Mouse (Mus musculus): ENCODE measurements around the gene Hecw2. TPM values are rescaled to one million over a fixed set of nuclear protein-coding genes. Genes with fewer than 3 reads are reported as not detected.

Hecw2 gene
- polyA plus RNA-seq, 1 experiment from 2014 or later = 2.9 TPM

DNA sequence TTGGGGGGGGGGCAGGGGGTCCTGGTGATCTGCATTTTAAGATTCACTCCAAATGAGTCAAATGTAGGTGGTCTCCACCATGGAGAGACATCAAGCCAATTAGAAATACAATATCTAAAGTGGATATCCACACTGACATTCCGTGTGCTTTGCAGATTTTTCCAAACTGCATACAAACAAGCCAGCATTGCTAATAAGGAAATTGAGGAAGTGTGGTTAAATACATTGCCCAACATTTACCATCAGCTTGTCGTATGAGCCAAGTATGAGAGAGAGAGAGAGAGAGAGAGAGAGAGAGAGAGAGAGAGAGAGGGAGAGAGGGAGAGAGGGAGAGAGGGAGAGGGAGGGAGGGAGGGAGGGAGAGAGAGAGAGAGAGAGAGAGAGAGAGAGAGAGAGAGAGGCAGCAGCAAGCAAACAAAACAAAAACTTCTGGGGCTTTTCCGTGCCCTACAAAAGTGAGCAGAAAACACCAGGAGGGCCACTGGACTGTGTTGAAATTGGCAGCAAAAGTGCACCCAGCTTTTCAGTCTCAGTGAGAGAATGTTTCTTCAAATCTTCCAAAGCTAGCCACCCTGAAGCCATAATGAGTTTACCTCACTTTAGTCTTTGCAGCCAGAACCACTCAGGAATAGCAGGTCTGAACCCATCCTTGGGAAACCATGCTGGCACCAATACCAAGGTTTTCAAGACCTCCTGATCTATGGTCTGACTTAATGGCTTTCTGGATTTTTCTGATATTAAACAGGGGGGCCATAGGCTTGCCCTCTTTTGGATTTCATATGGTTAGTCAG lies 376.7 kb downstream of the Hecw2 start:
- H3K36me3 ChIP-seq (ENCODE audit: control insufficient read depth, insufficient read depth, low read length) = no peaks in the 10 kb centered on the region
- WGBS = 55% methylated on average over 3 of the region's 3 CpGs
- no peak for DNase-seq (ENCODE audit: low spot score)
- no peaks in the 10 kb centered on the region for H3K27me3 ChIP-seq (ENCODE audit: control insufficient read depth, insufficient read depth, low read length)
- H3K9ac ChIP-seq (ENCODE audit: low read length) = no peak overlapping the region
- ATAC-seq (replicated peaks; ENCODE audit: low FRiP score) = no peak
- H3K9me3 ChIP-seq (ENCODE audit: control insufficient read depth, low read length) = no peaks in the 10 kb centered on the region
- no peak overlapping the region for H3K4me2 ChIP-seq (ENCODE audit: low read depth, low read length, severe bottlenecking)
- H3K4me3 ChIP-seq (ENCODE audit: low read depth, low read length) = no peak overlapping the region
- H3K27ac ChIP-seq (ENCODE audit: low read depth, low read length) = no peak overlapping the region
- H3K4me1 ChIP-seq (replicated peaks; ENCODE audit: control insufficient read depth, insufficient read depth, low read length) = peaks cover under 1% of the 10 kb centered on the region; the same call in 1 of the 2 replicates

DNA sequence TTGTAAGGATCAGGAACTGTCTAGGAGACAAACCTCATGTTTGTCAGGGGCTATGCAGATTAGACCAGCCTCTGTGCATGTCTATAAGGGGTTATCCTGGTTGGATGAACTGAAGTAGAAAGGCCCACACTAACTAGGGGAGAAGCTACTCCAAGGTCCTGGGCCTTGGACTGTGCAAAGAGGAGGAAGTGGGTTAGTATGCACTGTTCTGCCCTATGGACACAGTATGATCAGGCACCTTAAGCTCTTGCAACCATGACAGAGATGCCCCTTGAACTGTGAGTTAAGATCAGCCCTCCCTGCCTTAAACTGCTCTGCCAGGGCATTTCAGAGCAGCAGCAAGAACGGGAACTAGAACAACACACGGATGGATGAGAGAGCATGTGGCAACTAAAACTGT lies 378.6 kb downstream of the Hecw2 start:
- DNase-seq (ENCODE audit: low spot score) (no peak), ATAC-seq (replicated peaks; ENCODE audit: low FRiP score) (no peak)
- H3K36me3 ChIP-seq (ENCODE audit: control insufficient read depth, insufficient read depth, low read length) = no peaks in the 10 kb centered on the region
- no peak overlapping the region for H3K4me2 ChIP-seq (ENCODE audit: low read depth, low read length, severe bottlenecking)
- 93% methylated on average over 2 of the region's 2 CpGs for WGBS
- no peaks in the 10 kb centered on the region for H3K27me3 ChIP-seq (ENCODE audit: control insufficient read depth, insufficient read depth, low read length)
- H3K9me3 ChIP-seq (ENCODE audit: control insufficient read depth, low read length) = no peaks in the 10 kb centered on the region
- H3K4me1 ChIP-seq (replicated peaks; ENCODE audit: control insufficient read depth, insufficient read depth, low read length) = no peaks in the 10 kb centered on the region
- no peak overlapping the region for H3K27ac ChIP-seq (ENCODE audit: low read depth, low read length)
- no peak overlapping the region for H3K9ac ChIP-seq (ENCODE audit: low read length)
- H3K4me3 ChIP-seq (ENCODE audit: low read depth, low read length) = no peak overlapping the region

DNA sequence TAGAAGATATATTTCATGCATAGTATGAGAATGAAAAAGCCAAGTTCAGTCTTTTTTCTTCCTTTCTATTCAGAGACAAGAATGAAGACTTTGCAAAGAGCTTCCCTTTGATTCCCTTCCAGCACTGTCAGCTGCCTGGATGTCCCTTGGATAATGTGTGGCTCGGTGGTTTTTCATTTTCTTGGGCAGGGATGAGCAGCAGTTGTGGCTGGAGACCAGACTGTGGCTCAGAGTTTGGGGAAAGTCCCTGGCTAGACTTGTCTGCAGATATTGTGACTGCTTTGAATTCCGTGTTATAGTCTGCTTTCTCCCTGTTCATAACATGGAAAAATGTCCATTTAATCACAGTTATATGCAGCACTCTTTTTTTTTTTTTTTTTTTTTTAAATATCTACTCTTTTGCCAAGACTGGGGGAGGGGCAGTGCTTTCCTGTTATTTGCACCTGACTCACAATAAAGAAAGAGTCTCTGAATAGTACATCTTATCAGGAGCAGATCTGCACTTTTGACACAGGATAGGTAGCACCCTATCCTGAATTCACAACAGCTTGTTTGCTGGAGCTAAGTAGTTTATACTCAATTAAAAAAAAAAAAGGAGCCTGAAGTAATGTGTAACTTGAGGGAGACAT lies 380.8 kb downstream of the Hecw2 start:
- H3K4me2 ChIP-seq (ENCODE audit: low read depth, low read length, severe bottlenecking) = no peak overlapping the region
- 0 out of 2 replicates have a peak, but pooled peaks cover 2% of the 10 kb centered on the region for H3K4me1 ChIP-seq (replicated peaks; ENCODE audit: control insufficient read depth, insufficient read depth, low read length)
- DNase-seq (ENCODE audit: low spot score) = no peak
- H3K4me3 ChIP-seq (ENCODE audit: low read depth, low read length) = no peak overlapping the region
- 69% methylated on average over 2 of the region's 2 CpGs for WGBS
- H3K27me3 ChIP-seq (ENCODE audit: control insufficient read depth, insufficient read depth, low read length) = no peaks in the 10 kb centered on the region
- H3K9me3 ChIP-seq (ENCODE audit: control insufficient read depth, low read length) = no peaks in the 10 kb centered on the region
- no peak for ATAC-seq (replicated peaks; ENCODE audit: low FRiP score)
- H3K36me3 ChIP-seq (ENCODE audit: control insufficient read depth, insufficient read depth, low read length) = no peaks in the 10 kb centered on the region
- no peak overlapping the region for H3K9ac ChIP-seq (ENCODE audit: low read length)
- no peak overlapping the region for H3K27ac ChIP-seq (ENCODE audit: low read depth, low read length)

DNA sequence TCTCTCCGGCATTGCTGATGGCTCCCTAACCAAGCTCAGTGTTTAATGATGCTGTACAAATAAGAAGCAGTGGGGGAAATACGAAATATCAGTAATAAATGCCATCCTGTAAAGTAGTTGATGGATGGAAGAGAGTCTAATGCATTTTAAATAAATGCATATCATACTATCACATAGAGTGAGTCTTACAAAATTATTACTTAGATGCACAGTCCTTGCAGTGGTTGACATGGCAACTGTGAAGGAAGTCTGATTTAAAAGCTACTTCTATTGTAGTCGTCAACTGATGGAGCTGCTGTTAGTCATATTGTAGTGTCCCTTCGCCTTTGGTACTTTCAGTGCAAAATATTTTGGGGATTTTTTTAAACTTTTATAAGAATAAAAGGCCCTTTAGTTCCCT lies 383.0 kb downstream of the Hecw2 start:
- Histone ChIP-seq H3K4me3 (ENCODE audit: low read depth, low read length) (no peak overlapping the region), H3K4me2 (ENCODE audit: low read depth, low read length, severe bottlenecking) (no peak overlapping the region), H3K4me1 (replicated peaks; ENCODE audit: control insufficient read depth, insufficient read depth, low read length) (0 out of 2 replicates have a peak, but pooled peaks cover 2% of the 10 kb centered on the region), H3K9me3 (ENCODE audit: control insufficient read depth, low read length) (no peaks in the 10 kb centered on the region), H3K36me3 (ENCODE audit: control insufficient read depth, insufficient read depth, low read length) (no peaks in the 10 kb centered on the region), H3K27me3 (ENCODE audit: control insufficient read depth, insufficient read depth, low read length) (no peaks in the 10 kb centered on the region), H3K27ac (ENCODE audit: low read depth, low read length) (no peak overlapping the region), H3K9ac (ENCODE audit: low read length) (no peak overlapping the region)
- WGBS = 84% methylated on average over 4 of the region's 4 CpGs
- no peak for ATAC-seq (replicated peaks; ENCODE audit: low FRiP score)
- DNase-seq (ENCODE audit: low spot score) = no peak

DNA sequence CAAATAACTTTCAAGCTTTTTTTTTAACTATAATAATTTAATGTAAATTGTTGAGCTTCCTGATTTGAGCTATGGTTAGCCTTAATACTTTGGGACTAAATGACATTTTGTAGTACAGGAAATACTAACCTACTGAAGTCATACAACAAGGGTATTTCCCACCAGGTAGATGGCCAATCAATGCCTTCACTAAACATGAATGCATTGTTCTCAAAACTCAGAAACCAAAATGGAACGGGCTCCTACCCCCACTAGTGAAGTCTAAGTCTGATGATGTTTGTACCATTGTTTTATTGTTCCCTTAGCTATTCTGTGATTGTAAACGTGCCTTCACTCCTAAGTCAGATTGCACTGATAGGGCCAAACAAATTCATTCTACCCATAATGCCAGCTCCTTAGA lies 386.7 kb downstream of the Hecw2 start:
- DNase-seq (ENCODE audit: low spot score) = no peak
- 89% methylated on average over 2 of the region's 2 CpGs for WGBS
- Histone ChIP-seq H3K9ac (ENCODE audit: low read length) (no peak overlapping the region), H3K4me3 (ENCODE audit: low read depth, low read length) (no peak overlapping the region), H3K4me1 (replicated peaks; ENCODE audit: control insufficient read depth, insufficient read depth, low read length) (0 out of 2 replicates have a peak, but pooled peaks cover 2% of the 10 kb centered on the region), H3K27ac (ENCODE audit: low read depth, low read length) (no peak overlapping the region), H3K9me3 (ENCODE audit: control insufficient read depth, low read length) (no peaks in the 10 kb centered on the region), H3K27me3 (ENCODE audit: control insufficient read depth, insufficient read depth, low read length) (no peaks in the 10 kb centered on the region), H3K4me2 (ENCODE audit: low read depth, low read length, severe bottlenecking) (no peak overlapping the region), H3K36me3 (ENCODE audit: control insufficient read depth, insufficient read depth, low read length) (no peaks in the 10 kb centered on the region)
- no peak for ATAC-seq (replicated peaks; ENCODE audit: low FRiP score)

DNA sequence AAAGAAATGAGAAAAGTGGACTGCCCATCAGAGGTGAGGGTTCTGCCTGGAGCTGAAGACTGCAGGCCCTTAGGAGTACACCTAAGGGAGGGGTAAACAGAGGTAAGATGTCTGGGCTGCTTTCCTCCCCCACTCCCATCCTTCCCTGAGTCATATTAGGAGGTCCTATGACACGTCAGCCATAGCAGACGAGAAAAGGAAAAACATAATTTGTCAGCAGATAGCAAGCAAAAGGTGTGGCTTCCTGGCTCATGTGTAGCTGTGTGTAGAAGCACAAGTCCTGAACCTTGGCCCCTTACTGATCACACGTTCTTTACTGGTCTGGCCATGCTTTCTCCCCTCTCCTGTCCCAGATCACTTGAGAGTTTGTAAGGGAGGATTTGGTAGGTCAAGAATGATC lies 397.2 kb downstream of the Hecw2 start:
- no peak for ATAC-seq (replicated peaks; ENCODE audit: low FRiP score)
- 87% methylated on average over 3 of the region's 3 CpGs for WGBS

DNA sequence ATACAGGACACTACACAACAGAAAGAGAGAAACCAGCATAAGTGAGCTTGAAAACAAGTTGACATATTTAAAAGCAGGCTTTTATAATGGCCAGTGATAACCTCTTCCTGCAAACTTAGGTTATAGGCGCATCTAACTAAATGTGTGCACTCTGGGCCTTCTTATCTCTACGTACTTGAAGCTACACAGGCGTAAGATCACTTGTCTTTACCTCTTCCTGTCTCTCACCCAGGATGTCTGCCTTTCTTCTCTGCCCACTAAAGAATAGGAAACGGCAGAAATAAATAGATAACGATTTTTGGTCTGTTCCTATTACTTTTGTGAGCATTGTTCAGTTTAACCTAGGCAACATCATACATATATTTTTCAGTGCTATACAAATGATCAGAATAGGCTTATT lies 397.9 kb downstream of the Hecw2 start:
- Histone ChIP-seq H3K27me3 (ENCODE audit: control insufficient read depth, insufficient read depth, low read length) (no peaks in the 10 kb centered on the region), H3K27ac (ENCODE audit: low read depth, low read length) (no peak overlapping the region), H3K36me3 (ENCODE audit: control insufficient read depth, insufficient read depth, low read length) (no peaks in the 10 kb centered on the region), H3K4me2 (ENCODE audit: low read depth, low read length, severe bottlenecking) (no peak overlapping the region), H3K4me3 (ENCODE audit: low read depth, low read length) (no peak overlapping the region), H3K9me3 (ENCODE audit: control insufficient read depth, low read length) (no peaks in the 10 kb centered on the region), H3K9ac (ENCODE audit: low read length) (no peak overlapping the region), H3K4me1 (replicated peaks; ENCODE audit: control insufficient read depth, insufficient read depth, low read length) (no peaks in the 10 kb centered on the region)
- ATAC-seq (replicated peaks; ENCODE audit: low FRiP score) = no peak
- DNase-seq (ENCODE audit: low spot score) = no peak
- WGBS = 87% methylated on average over 5 of the region's 5 CpGs

More for the DNA sequence above, 397.2 kb downstream of the Hecw2 start:
- Histone ChIP-seq H3K36me3 (ENCODE audit: control insufficient read depth, insufficient read depth, low read length) (no peaks in the 10 kb centered on the region), H3K4me2 (ENCODE audit: low read depth, low read length, severe bottlenecking) (no peak overlapping the region), H3K9me3 (ENCODE audit: control insufficient read depth, low read length) (no peaks in the 10 kb centered on the region), H3K27me3 (ENCODE audit: control insufficient read depth, insufficient read depth, low read length) (no peaks in the 10 kb centered on the region), H3K4me3 (ENCODE audit: low read depth, low read length) (no peak overlapping the region), H3K9ac (ENCODE audit: low read length) (no peak overlapping the region), H3K27ac (ENCODE audit: low read depth, low read length) (no peak overlapping the region), H3K4me1 (replicated peaks; ENCODE audit: control insufficient read depth, insufficient read depth, low read length) (no peaks in the 10 kb centered on the region)
- no peak for DNase-seq (ENCODE audit: low spot score)

DNA sequence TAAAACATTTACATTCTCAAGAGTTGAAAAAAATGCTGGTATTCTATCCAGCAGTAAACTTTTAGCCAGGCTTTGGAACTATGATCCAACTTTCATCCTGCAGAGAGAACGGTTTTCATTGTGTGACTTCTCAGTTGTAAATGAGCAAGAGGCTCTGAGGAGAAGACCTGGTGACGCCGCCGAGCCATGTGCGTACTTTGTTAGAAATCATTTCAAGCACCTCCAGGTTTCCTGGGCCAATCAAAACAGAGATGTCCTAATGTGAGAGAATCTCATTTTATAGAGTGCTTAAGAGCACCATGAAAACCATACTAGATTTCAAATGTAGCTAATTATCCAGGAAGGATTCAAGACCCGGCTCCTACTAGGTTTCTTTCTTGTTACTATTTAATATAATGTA lies 398.7 kb downstream of the Hecw2 start:
- H3K4me2 ChIP-seq (ENCODE audit: low read depth, low read length, severe bottlenecking) = no peak overlapping the region
- ATAC-seq (replicated peaks; ENCODE audit: low FRiP score) = no peak
- H3K27me3 ChIP-seq (ENCODE audit: control insufficient read depth, insufficient read depth, low read length) = no peaks in the 10 kb centered on the region
- H3K4me3 ChIP-seq (ENCODE audit: low read depth, low read length) = no peak overlapping the region
- H3K9me3 ChIP-seq (ENCODE audit: control insufficient read depth, low read length) = no peaks in the 10 kb centered on the region
- no peaks in the 10 kb centered on the region for H3K36me3 ChIP-seq (ENCODE audit: control insufficient read depth, insufficient read depth, low read length)
- H3K27ac ChIP-seq (ENCODE audit: low read depth, low read length) = no peak overlapping the region
- 87% methylated on average over 6 of the region's 6 CpGs for WGBS
- no peak overlapping the region for H3K9ac ChIP-seq (ENCODE audit: low read length)
- H3K4me1 ChIP-seq (replicated peaks; ENCODE audit: control insufficient read depth, insufficient read depth, low read length) = no peaks in the 10 kb centered on the region
- DNase-seq (ENCODE audit: low spot score) = no peak

DNA sequence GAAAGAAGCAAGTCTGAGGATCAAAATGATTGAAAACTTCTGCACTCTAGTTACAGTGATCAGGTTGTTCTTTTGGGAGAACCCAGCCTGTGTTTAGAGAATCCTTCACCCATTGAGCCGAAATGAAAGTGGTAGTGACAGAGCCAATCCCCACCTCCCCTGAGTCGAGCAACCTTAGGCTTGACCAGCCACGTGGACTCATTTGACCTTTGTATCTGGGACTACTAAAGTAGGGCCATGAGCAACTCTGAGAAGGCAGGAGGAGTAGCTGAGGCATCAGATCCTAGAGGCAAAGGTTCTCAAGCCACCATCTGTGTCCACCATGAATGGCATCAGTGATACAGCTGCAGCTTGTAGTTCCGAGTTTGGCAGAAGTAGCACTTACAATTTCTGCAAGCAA lies 399.4 kb downstream of the Hecw2 start:
- no peak overlapping the region for H3K27ac ChIP-seq (ENCODE audit: low read depth, low read length)
- no peak overlapping the region for H3K9ac ChIP-seq (ENCODE audit: low read length)
- no peak overlapping the region for H3K4me2 ChIP-seq (ENCODE audit: low read depth, low read length, severe bottlenecking)
- no peaks in the 10 kb centered on the region for H3K27me3 ChIP-seq (ENCODE audit: control insufficient read depth, insufficient read depth, low read length)
- DNase-seq (ENCODE audit: low spot score) (no peak), ATAC-seq (replicated peaks; ENCODE audit: low FRiP score) (no peak)
- no peaks in the 10 kb centered on the region for H3K9me3 ChIP-seq (ENCODE audit: control insufficient read depth, low read length)
- WGBS = 84% methylated on average over 4 of the region's 4 CpGs
- no peaks in the 10 kb centered on the region for H3K4me1 ChIP-seq (replicated peaks; ENCODE audit: control insufficient read depth, insufficient read depth, low read length)
- no peak overlapping the region for H3K4me3 ChIP-seq (ENCODE audit: low read depth, low read length)
- no peaks in the 10 kb centered on the region for H3K36me3 ChIP-seq (ENCODE audit: control insufficient read depth, insufficient read depth, low read length)

Data from forebrain, embryonic 11.5 days (tissue).